ENCODE assay signal across 8 mouse cellular contexts in genomic region chr1:82987530-82988198, GRCm38 (mm10). TPM values are rescaled to one million over a fixed set of nuclear protein-coding genes. Genes with fewer than 3 reads are reported as not detected.
DNase-seq lines count a peak whose midpoint lies in the region; ATAC-seq and TF ChIP-seq lines count a peak whose summit lies in the region.

No protein-coding gene starts in this region.

- DNase-seq in adrenal gland, postnatal 10 days, result peak; percentile 57
- no peak for DNase-seq in adrenal gland, adult 8-10 months
- DNase-seq in right cerebral cortex, adult 2 months (ENCODE audit: low spot score in 2 of 2), result peak; percentile 58 to 73
- no peak for DNase-seq in right cerebral cortex, postnatal 25 days
- peak; percentile 76 for DNase-seq in embryo, embryonic 10 days (ENCODE audit: low spot score)
- DNase-seq in lung, embryonic 14.5 days, result peak; percentile 90
- peak; percentile 34 for DNase-seq in skeletal muscle tissue, adult 2 months (ENCODE audit: low read depth, low spot score)

- peak; percentile 76 for TF ChIP-seq CTCF in lung, embryonic 14.5 days (IDR thresholded peaks at IDR 0.05; ENCODE audit: low read depth)

- no peak overlapping the region for H3K4me2 ChIP-seq in lung, embryonic 14.5 days

- H3K9me3 ChIP-seq in lung, embryonic 14.5 days (ENCODE audit: low read depth, low read length), result peaks cover 6% of the 10 kb centered on the region; the same call in 1 of the 2 replicates

- H3K9ac ChIP-seq in lung, embryonic 14.5 days, result no peak overlapping the region

- WGBS in lung, embryonic 14.5 days, result 20% methylated on average over 4 of the region's 4 CpGs

- no peaks in the 10 kb centered on the region for H3K36me3 ChIP-seq in lung, embryonic 14.5 days (ENCODE audit: insufficient read depth)

- H3K4me3 ChIP-seq in lung, embryonic 14.5 days (ENCODE audit: low read depth, low read length), result no peak overlapping the region

- H3K27ac ChIP-seq in lung, embryonic 14.5 days (ENCODE audit: low read depth), result no peak overlapping the region

- H3K4me1 ChIP-seq in lung, embryonic 14.5 days (ENCODE audit: insufficient read depth), result no peaks in the 10 kb centered on the region

- peak; percentile 60 to 67; a peak in 3 of 4 replicates for ATAC-seq in hematopoietic stem cell, adult 5-6 weeks (replicated peaks in 1 of 2; ENCODE audit: insufficient read depth in 1 of 2, low FRiP score in 2 of 2, low TSS enrichment in 1 of 2, low read depth in 1 of 2, poor library complexity in 2 of 2, severe bottlenecking in 2 of 2)
- peak; percentile 74; the same call in 1 of the 2 replicates for ATAC-seq in lung, embryonic 14.5 days (ENCODE audit: insufficient read depth)

- H3K27me3 ChIP-seq in lung, embryonic 14.5 days (ENCODE audit: insufficient read depth, low read length), result no peaks in the 10 kb centered on the region

RNA-seq across cellular contexts. Expression of gene Gm47959, which starts 12.7 kb away (rescaled TPM):
- not detected for total RNA-seq in adrenal gland, postnatal 10 days (2021)
- total RNA-seq in adrenal gland, adult 8-10 months (2022), result not detected
- not detected in 2 replicates for total RNA-seq in hematopoietic stem cell, adult 5-6 weeks (2017)
- polyA plus RNA-seq in lung, embryonic 14.5 days (2014; fragmentation: Nextera tagmentation; extraction: Ambion mirVana), result not detected in 2 replicates

RNA-seq across cellular contexts. Expression of gene Gm47955, which starts 27.6 kb away (rescaled TPM):
- not detected for total RNA-seq in adrenal gland, postnatal 10 days (2021)
- total RNA-seq in adrenal gland, adult 8-10 months (2022), result not detected
- total RNA-seq in hematopoietic stem cell, adult 5-6 weeks (2017), result not detected in 2 replicates
- not detected in 2 replicates for polyA plus RNA-seq in lung, embryonic 14.5 days (2014; fragmentation: Nextera tagmentation; extraction: Ambion mirVana)

RNA-seq across cellular contexts. Expression of gene Gm7544, which starts 31.9 kb away (rescaled TPM):
- total RNA-seq in adrenal gland, postnatal 10 days (2021), result not detected
- not detected for total RNA-seq in adrenal gland, adult 8-10 months (2022)
- not detected in 2 replicates for total RNA-seq in hematopoietic stem cell, adult 5-6 weeks (2017)
- not detected in 2 replicates for polyA plus RNA-seq in lung, embryonic 14.5 days (2014; fragmentation: Nextera tagmentation; extraction: Ambion mirVana)

RNA-seq across cellular contexts. Expression of gene A030003K21Rik, which starts 44.5 kb away (rescaled TPM):
- not detected for total RNA-seq in adrenal gland, postnatal 10 days (2021)
- total RNA-seq in adrenal gland, adult 8-10 months (2022), result not detected
- not detected in 2 replicates for total RNA-seq in hematopoietic stem cell, adult 5-6 weeks (2017)
- not detected in 2 replicates for polyA plus RNA-seq in lung, embryonic 14.5 days (2014; fragmentation: Nextera tagmentation; extraction: Ambion mirVana)

RNA-seq across cellular contexts. Expression of gene Slc19a3, which starts 50.6 kb away (rescaled TPM):
- under 1 TPM; 0.15 to 0.36 TPM for total RNA-seq in adrenal gland, postnatal 10 days (2021)
- under 1 TPM in 2 of 4 experiments, not detected in 2; 0.15 to 0.18 TPM for total RNA-seq in adrenal gland, adult 8-10 months (2022)
- total RNA-seq in hematopoietic stem cell, adult 5-6 weeks (2017), result 0.38 and 0.79 TPM in 2 replicates
- 0.51 and 0.80 TPM in 2 replicates for polyA plus RNA-seq in lung, embryonic 14.5 days (2014; fragmentation: Nextera tagmentation; extraction: Ambion mirVana)

Comparison
In these comparisons a context has a peak if more than half of its experiments do, and no peak if none do; other contexts are left out.
1. DNase-seq: peak in adrenal gland, postnatal 10 days (single experiment), right cerebral cortex, adult 2 months (2 of 2), embryo, embryonic 10 days (single experiment), lung, embryonic 14.5 days (single experiment) and skeletal muscle tissue, adult 2 months (single experiment); none in adrenal gland, adult 8-10 months (single experiment) and right cerebral cortex, postnatal 25 days (single experiment).